Mouse (Mus musculus) forebrain, embryonic 11.5 days (tissue): ENCODE measurements at regions not wholly inside any gene's neighbourhood (a gene's known extent, or its start where the extent isn't known, plus 50 kb on each side); places are given as distances from the start of the nearest gene placed in this dataset.

Experiments
- ATAC-seq: fragments of 200-750 bp; cut with Nextera tagmentation; replicated peaks from 2 replicates; pipeline ENCODE4 v1.8.0; 2017; ENCODE audit warnings: moderate TSS enrichment; ENCODE audit not compliant: low FRiP score
- DNase-seq: peaks from one replicate; pipeline ENCODE4 v3.0.0-alpha.2; 2017; ENCODE audit warnings: low spot score
- H3K27ac ChIP-seq: fragments of 300-500 bp; sonication (generic); 2 replicates; pipeline ENCODE4 v1.5.1; 2014; ENCODE audit warnings: low read depth, low read length
- H3K27me3 ChIP-seq: fragments of 300-500 bp; sonication (generic); 2 replicates; pipeline ENCODE4 v1.6.1; 2014; ENCODE audit warnings: mild to moderate bottlenecking, low read length, mixed read lengths; ENCODE audit not compliant: control insufficient read depth, insufficient read depth
- H3K36me3 ChIP-seq: fragments of 300-500 bp; sonication (generic); 2 replicates; pipeline ENCODE4 v1.6.1; 2014; ENCODE audit warnings: mild to moderate bottlenecking, low read length, moderate library complexity, mixed read lengths; ENCODE audit not compliant: control insufficient read depth, insufficient read depth
- H3K4me1 ChIP-seq: fragments of 300-500 bp; sonication (generic); replicated peaks from 2 replicates; pipeline ENCODE4 v1.6.1; 2014; ENCODE audit warnings: low read length, mixed read lengths; ENCODE audit not compliant: control insufficient read depth, insufficient read depth
- H3K4me2 ChIP-seq: fragments of 300-500 bp; sonication (generic); 2 replicates; pipeline ENCODE4 v1.6.1; 2014; ENCODE audit warnings: low read depth, mild to moderate bottlenecking, low read length, moderate library complexity, mixed read lengths; ENCODE audit not compliant: severe bottlenecking
- H3K4me3 ChIP-seq: fragments of 300-500 bp; sonication (generic); 2 replicates; pipeline ENCODE4 v1.5.1; 2014; ENCODE audit warnings: low read depth, low read length
- H3K9ac ChIP-seq: fragments of 300-500 bp; sonication (generic); 2 replicates; pipeline ENCODE4 v1.6.1; 2014; ENCODE audit warnings: low read length
- H3K9me3 ChIP-seq: fragments of 300-500 bp; sonication (generic); 2 replicates; pipeline ENCODE4 v1.6.1; 2016; ENCODE audit warnings: low read length, mixed read lengths; ENCODE audit not compliant: control insufficient read depth
- WGBS: fragments of 180-500 bp; shearing (Covaris S2); extraction: QIAGEN DNeasy Blood & Tissue Kit; methylation state at CpG from one replicate; pipeline ENCODE4 v1.1.7; 2014; 5-methylcytosine and 5-hydroxymethylcytosine counted together

DNA sequence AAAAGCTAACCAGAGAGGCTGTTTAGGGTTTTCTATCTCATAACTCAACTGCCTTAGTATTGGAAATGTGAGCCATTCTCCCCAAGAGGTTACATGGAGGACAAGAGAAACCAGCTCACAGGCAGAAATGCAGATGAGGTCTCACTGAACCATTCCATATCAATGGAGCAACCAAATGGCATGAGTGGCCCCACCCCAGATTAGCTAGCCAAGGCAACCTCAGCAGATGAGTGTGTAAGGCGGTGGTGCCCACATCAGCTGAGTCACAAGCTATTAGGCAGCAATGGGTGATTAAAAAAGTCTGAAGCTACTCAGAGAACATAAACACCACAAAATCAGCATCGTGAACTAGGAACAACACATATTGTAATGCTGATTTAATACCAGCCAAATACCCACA lies 133.2 kb downstream of the Lpin1 start:
- H3K4me3 ChIP-seq: no peak overlapping the region
- DNase-seq: no peak
- no peak overlapping the region for H3K27ac ChIP-seq
- no peaks in the 10 kb centered on the region for H3K27me3 ChIP-seq
- no peak overlapping the region for H3K4me2 ChIP-seq
- 92% methylated on average over 2 of the region's 2 CpGs for WGBS
- H3K9me3 ChIP-seq: no peaks in the 10 kb centered on the region
- no peak for ATAC-seq
- H3K9ac ChIP-seq: no peak overlapping the region
- no peaks in the 10 kb centered on the region for H3K36me3 ChIP-seq
- no peaks in the 10 kb centered on the region for H3K4me1 ChIP-seq

DNA sequence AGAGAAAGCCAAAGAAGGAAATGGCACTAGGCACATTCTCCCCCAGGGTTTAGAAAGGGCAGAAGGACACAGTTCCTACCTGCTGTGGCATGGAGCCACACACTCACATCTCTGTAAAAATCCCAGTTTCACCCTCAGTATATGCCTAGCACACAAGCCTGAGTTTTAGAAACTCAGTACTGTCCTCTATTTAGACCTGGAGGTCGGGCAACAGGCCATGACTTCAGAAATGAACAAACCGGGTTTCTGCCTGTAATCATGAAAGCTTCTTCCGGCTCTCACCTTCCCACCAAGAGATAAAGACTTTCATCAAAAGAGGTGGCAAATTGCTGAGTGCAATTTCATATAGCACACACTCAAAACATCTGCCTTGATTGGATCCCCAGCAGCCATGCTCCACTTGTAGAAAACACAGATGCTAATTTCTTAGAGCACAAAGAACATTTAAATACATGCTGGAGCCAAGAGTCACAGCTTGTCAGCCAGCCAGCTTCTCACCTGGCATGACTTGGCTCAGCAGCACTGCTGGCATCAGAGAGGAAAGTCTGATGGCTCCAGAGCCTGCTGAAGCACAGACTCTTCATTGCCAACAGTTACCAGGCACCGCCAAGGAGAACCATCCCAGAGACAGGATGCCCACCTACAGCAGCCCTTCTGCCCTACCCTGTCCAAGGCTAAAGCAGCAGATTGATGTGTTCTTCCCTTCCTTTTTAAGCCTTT lies 136.2 kb downstream of the Lpin1 start:
- DNase-seq: no peak
- no peaks in the 10 kb centered on the region for H3K36me3 ChIP-seq
- WGBS: 86% methylated on average over 4 of the region's 4 CpGs
- H3K9ac ChIP-seq: no peak overlapping the region
- ATAC-seq: no peak
- no peak overlapping the region for H3K27ac ChIP-seq
- no peaks in the 10 kb centered on the region for H3K27me3 ChIP-seq
- H3K9me3 ChIP-seq: no peaks in the 10 kb centered on the region
- no peak overlapping the region for H3K4me3 ChIP-seq
- H3K4me2 ChIP-seq: no peak overlapping the region
- no peaks in the 10 kb centered on the region for H3K4me1 ChIP-seq

DNA sequence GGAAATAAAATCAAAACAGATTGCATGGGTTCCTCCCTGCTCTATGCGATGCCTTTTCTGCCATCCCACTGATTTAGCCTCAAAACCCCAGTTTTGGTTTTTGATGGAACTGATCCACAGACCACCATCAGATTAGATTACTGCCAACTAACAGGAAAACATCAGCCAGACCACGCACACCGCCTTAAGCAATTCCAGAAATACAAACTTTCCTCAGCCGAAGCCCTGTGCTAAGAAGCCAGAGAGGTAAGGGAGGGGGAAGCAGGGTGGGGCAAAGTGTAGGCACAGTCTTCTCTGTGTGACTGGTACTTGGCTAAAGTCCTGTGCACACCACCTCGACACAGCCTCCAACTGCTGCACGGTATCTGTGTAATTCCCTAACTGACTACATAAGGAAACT lies 153.3 kb downstream of the Lpin1 start:
- Histone ChIP-seq H3K9ac (no peak overlapping the region), H3K4me2 (no peak overlapping the region), H3K36me3 (no peaks in the 10 kb centered on the region), H3K9me3 (no peaks in the 10 kb centered on the region), H3K4me1 (no peaks in the 10 kb centered on the region), H3K27me3 (no peaks in the 10 kb centered on the region), H3K27ac (no peak overlapping the region), H3K4me3 (no peak overlapping the region)
- ATAC-seq (no peak), DNase-seq (no peak)
- 92% methylated on average over 6 of the region's 6 CpGs for WGBS

DNA sequence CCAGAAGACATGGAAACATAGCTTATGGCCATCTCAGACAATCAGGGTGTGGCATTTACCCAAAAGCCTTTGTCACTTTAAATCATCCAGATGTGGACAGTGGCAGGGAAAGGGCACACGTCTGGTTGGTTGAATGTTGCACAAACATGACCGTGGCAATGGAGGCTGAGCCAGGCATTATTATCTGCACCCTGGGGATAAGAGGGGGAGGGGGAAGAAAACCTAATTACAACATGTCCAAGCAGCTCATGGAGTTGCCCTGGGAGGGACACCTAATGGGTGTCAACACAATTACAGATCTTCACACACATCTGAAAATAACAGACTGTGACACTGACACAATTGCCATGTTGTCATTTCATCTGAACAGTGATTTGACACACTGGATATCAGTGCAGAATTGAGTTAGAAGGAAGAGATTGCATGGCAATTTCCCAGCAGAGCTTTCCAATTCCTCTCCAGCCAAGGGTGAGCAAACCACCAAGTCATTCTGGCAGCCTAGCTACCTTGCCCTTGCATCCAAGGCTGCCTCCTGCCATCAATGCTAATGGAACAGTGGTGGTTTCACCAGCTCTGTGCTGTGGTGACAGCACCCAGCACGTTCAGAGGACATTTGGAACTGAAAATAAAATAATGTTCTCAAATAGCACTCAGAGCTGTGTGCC lies 159.9 kb downstream of the Lpin1 start:
- H3K9ac ChIP-seq: no peak overlapping the region
- H3K27me3 ChIP-seq: no peaks in the 10 kb centered on the region
- no peak overlapping the region for H3K4me3 ChIP-seq
- H3K4me1 ChIP-seq: no peaks in the 10 kb centered on the region
- H3K4me2 ChIP-seq: no peak overlapping the region
- whole genome bisulfite sequencing: 53% methylated on average over 3 of the region's 3 CpGs
- DNase-seq (no peak), ATAC-seq (no peak)
- no peaks in the 10 kb centered on the region for H3K9me3 ChIP-seq
- no peak overlapping the region for H3K27ac ChIP-seq
- H3K36me3 ChIP-seq: no peaks in the 10 kb centered on the region

DNA sequence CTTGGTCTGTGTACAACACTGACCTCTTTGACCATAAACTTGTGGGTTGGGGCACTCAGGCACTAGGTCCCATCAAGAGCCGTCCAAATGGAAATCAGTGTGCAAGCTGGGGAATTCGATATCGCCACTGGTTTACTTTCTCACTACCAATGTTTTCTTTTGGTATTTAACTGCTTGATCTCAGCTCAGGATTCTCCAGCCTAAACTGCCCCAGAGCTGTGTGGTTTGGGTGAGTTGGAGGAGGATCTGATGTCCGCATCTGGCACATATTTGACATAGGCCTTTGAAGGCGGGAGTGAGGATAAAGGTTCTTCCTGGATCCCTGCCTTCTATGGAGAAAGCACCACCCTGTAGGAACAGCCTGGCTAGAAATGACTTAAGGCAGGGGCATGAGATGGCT lies 172.0 kb downstream of the Lpin1 start:
- Histone ChIP-seq H3K27ac (no peak overlapping the region), H3K27me3 (no peaks in the 10 kb centered on the region), H3K36me3 (no peaks in the 10 kb centered on the region), H3K9me3 (no peaks in the 10 kb centered on the region), H3K4me2 (no peak overlapping the region), H3K4me3 (no peak overlapping the region), H3K9ac (no peak overlapping the region), H3K4me1 (no peaks in the 10 kb centered on the region)
- WGBS: 84% methylated on average over 5 of the region's 5 CpGs
- DNase-seq (no peak), ATAC-seq (no peak)

DNA sequence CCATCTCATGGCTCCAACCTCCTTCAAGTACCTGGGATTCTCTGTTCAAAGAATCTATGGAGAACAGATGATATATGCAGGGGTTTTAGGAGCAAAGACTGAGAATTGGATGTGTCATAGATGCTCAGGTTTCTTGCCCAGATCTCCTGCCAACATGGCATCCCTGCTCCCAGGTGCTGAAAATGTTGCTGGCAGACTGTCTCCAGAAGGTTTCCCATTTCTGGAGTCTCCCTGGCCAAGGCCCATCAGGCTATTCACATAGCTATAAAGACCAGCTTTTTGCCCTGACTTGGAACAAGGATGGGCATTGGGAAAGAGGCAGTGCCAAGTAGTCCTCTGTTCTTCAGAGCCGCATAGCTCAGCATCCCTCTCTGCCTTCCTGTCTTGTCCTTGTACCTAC lies 173.8 kb downstream of the Lpin1 start:
- no peaks in the 10 kb centered on the region for H3K4me1 ChIP-seq
- H3K9me3 ChIP-seq: no peaks in the 10 kb centered on the region
- H3K36me3 ChIP-seq: no peaks in the 10 kb centered on the region
- ATAC-seq: no peak
- DNase-seq: no peak
- WGBS: 96% methylated on average over 1 of the region's 1 CpGs
- no peak overlapping the region for H3K4me3 ChIP-seq
- no peak overlapping the region for H3K27ac ChIP-seq
- no peaks in the 10 kb centered on the region for H3K27me3 ChIP-seq
- no peak overlapping the region for H3K9ac ChIP-seq
- no peak overlapping the region for H3K4me2 ChIP-seq

DNA sequence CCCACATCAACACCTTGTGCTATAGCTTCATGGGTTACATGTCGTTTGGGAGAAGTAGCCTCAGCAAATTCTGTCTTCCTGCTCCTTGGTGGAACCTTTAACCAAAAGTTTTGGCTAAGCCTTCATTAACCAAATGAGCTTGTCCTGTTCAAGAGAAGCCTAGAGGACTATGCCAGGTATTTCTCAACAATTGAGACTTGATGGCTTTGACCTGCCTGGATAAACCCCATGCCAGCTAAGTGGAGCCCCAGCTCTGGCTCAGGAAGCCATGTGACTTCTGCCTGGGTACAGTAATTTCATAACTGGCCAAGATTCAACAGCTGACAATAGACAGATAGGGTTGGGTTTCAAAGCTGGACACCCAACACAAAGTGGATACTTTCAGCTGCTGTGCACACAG lies 174.5 kb downstream of the Lpin1 start:
- no peaks in the 10 kb centered on the region for H3K27me3 ChIP-seq
- no peak overlapping the region for H3K4me2 ChIP-seq
- no peak for DNase-seq
- no peaks in the 10 kb centered on the region for H3K9me3 ChIP-seq
- H3K27ac ChIP-seq: no peak overlapping the region
- H3K4me3 ChIP-seq: no peak overlapping the region
- no peaks in the 10 kb centered on the region for H3K4me1 ChIP-seq
- H3K36me3 ChIP-seq: no peaks in the 10 kb centered on the region
- WGBS: 71% methylated on average over 1 of the region's 1 CpGs
- H3K9ac ChIP-seq: no peak overlapping the region
- ATAC-seq: no peak

DNA sequence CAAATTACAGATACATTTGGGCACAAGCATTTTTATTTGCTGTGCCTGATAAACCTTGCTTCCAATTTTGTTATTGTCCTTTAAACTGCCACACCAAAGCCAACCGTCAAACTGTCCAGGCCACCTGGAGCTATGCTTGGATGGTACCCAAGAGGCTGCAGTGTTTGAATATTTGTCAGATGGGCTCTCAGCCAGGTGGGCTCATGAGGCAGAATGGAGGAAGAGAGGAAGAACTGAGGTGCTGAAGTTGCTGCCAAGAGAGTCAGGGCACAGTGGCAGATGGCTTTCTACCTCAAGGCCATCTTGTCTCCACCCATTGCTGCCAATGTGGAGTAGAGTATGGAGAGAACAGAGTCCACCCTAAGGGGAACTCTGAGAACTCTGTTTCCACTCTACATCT lies 176.0 kb downstream of the Lpin1 start:
- DNase-seq: no peak
- no peak overlapping the region for H3K4me2 ChIP-seq

DNA sequence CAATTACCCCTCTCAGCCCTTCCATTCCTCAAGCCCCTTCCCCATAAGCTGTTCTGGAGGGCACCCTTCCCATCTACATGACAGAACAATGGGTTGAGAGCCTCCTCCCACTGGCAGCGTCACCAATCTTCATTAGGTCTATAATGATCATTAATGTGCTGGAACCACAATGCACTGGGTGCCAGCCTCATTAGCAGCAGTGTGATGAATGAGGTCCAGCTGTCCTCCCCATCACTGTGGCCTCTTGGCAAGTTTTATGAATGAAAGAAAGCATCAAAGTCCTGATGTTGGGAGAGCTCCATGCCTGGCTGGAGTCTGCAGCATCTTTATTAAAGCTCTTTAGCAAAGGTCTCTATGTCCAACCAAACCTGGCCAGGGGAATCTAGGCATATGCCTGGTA lies 176.5 kb downstream of the Lpin1 start:
- no peak for ATAC-seq
- Histone ChIP-seq H3K4me3 (no peak overlapping the region), H3K36me3 (no peaks in the 10 kb centered on the region), H3K27ac (no peak overlapping the region), H3K4me2 (no peak overlapping the region), H3K27me3 (no peaks in the 10 kb centered on the region), H3K9ac (no peak overlapping the region), H3K4me1 (no peaks in the 10 kb centered on the region), H3K9me3 (no peaks in the 10 kb centered on the region)
- DNase-seq: no peak
- 34% methylated on average over 1 of the region's 1 CpGs for WGBS

More for the DNA sequence above, 176.0 kb downstream of the Lpin1 start:
- Histone ChIP-seq H3K9me3 (no peaks in the 10 kb centered on the region), H3K36me3 (no peaks in the 10 kb centered on the region), H3K4me3 (no peak overlapping the region), H3K27me3 (no peaks in the 10 kb centered on the region), H3K9ac (no peak overlapping the region), H3K4me1 (no peaks in the 10 kb centered on the region), H3K27ac (no peak overlapping the region)
- no peak for ATAC-seq
- 88% methylated on average over 1 of the region's 1 CpGs for WGBS
